Mouse (Mus musculus): Measurements from ENCODE around the gene Snx8. TPM values are rescaled to one million over a fixed set of nuclear protein-coding genes. Genes with fewer than 3 reads are reported as not detected.

Snx8 gene
- polyA plus RNA-seq (2015; fragmentation: Nextera tagmentation; extraction: Ambion mirVana) = 16.3 and 16.6 TPM in 2 replicates

GRCm38 (mm10) chr5:140388588-140389576, at the start of gene Snx8:
Snx8 (minus strand) TSS chr5:140389262.

GRCm38 (mm10) chr5:140418489-140419441, 29.7 kb upstream of the Snx8 start, which contains the start of gene Eif3b:
Eif3b (plus strand) TSS chr5:140419328.

DNA sequence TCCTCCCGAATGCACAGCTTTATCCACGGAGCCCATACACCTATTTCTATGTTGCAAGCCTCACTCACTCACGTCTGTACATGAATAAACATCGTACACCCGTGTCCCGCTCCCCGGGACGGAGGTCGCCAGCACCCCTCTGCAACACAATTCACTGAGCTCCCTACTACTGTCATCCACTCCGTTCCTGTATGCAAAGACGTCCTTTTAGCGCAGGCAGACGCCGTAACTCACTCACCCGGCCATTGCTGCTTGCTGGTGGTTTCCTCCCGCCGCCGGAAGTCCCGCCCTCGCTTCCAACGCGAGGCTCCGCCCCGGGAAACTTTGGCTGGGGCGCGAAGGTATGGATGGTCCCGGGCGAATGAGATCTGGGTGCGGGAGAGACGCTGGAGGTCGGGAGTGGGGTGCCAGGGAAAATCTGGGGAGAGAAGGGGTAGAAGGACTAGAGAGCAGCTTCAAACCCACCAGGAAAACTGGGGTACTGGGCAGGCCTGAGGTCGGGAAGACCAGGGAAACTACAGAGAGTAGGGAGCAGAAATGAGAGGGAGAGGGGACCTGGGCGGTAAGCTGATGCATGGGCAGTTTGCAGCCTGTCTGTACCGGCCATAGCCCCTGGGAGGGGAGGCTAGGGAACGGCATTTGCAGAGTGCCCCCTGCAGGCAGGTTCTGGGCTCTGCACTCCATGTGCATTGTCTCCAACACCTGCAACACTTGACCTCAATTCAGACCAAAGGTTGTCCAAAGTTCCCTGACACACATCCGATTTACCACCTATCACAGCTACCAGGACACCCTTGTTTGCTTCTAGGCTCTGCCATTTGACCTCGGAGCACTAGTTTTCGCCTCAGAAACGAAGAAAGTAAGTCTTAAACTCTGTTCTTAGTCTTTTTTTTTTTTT, 57.2 kb downstream of the Snx8 start, which contains the start of gene Mrm2:
Gene Mrm2 (minus strand): TSS at position 284 of the 898 bp plus-strand sequence.

GRCm38 (mm10) chr5:140321042-140321755, 67.9 kb downstream of the Snx8 start, which contains the start of the genes Mad1l1 and Nudt1:
Mad1l1 (minus strand) TSS chr5:140321552.
Nudt1 (plus strand) TSS chr5:140321656.

Small RNA genes within 50 kb of the gene (microRNA-seq; reads per million reads assigned to microRNA genes)
- not detected for gene Mir7038 (ENCODE audit: borderline replicate concordance, insufficient number of aligned reads)

Other genes starting within 250 kb of the Snx8 start
- 13.4 and 20.0 TPM in 2 replicates for gene Mad1l1, start 67.7 kb downstream of the Snx8 start, polyA plus RNA-seq (2015; fragmentation: Nextera tagmentation; extraction: Ambion mirVana)
- gene Nudt1, start 67.6 kb downstream of the Snx8 start, polyA plus RNA-seq (2015; fragmentation: Nextera tagmentation; extraction: Ambion mirVana) = 42.6 and 44.9 TPM in 2 replicates
- 24.9 and 27.7 TPM in 2 replicates for gene Mrm2, start 57.4 kb downstream of the Snx8 start, polyA plus RNA-seq (2015; fragmentation: Nextera tagmentation; extraction: Ambion mirVana)
- gene Eif3b, start 30.1 kb upstream of the Snx8 start, polyA plus RNA-seq (2015; fragmentation: Nextera tagmentation; extraction: Ambion mirVana) = 68.2 and 81.5 TPM in 2 replicates
- 0.08 TPM in 1 of 2 replicates, not detected in the other for gene Gm4869, start 56.4 kb upstream of the Snx8 start, polyA plus RNA-seq (2015; fragmentation: Nextera tagmentation; extraction: Ambion mirVana)
- 12.0 and 14.4 TPM in 2 replicates for gene Chst12, start 116.3 kb upstream of the Snx8 start, polyA plus RNA-seq (2015; fragmentation: Nextera tagmentation; extraction: Ambion mirVana)
- not detected in 2 replicates for gene Grifin, start 175.8 kb upstream of the Snx8 start, polyA plus RNA-seq (2015; fragmentation: Nextera tagmentation; extraction: Ambion mirVana)
- gene Lfng, start 218.1 kb upstream of the Snx8 start, polyA plus RNA-seq (2015; fragmentation: Nextera tagmentation; extraction: Ambion mirVana) = 8.7 and 10.1 TPM in 2 replicates

All from adrenal gland, postnatal 0 days (tissue).